Mouse (Mus musculus) ovary, postnatal 36 days (tissue): ENCODE results near the gene Acacb.
A peak's percentile ranks its signal among the peaks of the same experiment; 100 is the strongest.

ENCODE experiments used
- DNase-seq: peaks from one replicate; pipeline ENCODE4 v3.0.0; 2022; ENCODE audit warnings: low spot score, mixed read lengths

The Acacb gene

DNA sequence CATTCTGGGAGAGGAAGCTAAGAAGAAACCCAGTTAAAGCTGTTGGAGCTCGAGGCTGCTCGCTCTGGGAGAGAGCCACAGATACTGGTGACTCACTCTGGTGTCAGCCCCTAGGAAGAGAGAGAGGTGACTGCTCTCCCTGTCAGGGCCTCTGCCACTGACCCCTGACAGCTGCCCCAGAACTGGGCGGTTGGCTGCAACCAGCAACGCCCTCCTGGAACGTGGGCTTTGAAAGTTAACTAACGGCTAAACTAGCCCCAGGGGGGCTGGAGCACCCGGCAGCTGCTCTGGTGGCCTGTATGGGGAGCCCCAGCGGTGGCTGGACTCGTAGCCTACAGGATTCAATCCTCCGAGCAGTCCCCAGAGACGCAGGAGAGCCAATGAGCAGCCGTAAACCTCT lies 123.6 kb downstream of the Acacb start:
- DNase-seq, result no peak

DNA sequence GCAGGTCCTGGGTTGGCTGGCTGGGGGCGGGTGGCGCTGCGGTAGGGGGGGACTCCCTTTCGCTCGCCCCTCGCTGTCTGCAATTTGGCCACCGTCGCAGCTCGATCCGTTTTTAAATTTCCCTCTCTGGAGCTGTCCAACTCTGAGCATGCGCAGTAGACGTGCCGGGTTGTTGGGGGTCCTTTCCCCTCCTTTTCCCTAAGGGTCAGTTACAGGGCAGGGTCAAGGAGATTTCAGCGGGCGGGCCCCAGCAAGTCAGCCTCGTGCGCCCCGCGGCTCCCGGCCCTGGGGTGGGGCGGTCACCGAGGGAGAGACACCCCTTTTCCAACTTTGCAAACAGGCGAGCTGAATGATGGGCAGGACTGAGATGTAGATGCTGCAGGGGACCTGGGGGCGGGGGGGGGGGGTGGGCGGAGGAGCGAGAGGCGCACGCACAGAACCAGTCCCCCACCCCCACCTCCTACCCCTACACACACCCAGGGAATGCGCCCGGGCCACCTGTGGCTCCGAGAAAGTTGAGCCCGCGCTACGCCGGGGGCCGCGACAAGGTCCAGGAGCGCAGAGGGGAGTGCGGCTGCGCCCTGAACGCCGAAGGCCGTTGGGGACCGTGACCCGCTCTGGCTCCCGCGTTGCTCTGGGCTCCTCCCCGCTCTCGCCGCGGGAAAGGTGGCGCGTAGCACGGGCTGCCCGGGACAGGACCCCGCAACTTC lies 127.5 kb downstream of the Acacb start, which contains the start of gene Foxn4:
TSS of gene Foxn4 (minus strand) at position 115 of the 710 bp plus-strand sequence.
- DNase-seq, result no peak

DNA sequence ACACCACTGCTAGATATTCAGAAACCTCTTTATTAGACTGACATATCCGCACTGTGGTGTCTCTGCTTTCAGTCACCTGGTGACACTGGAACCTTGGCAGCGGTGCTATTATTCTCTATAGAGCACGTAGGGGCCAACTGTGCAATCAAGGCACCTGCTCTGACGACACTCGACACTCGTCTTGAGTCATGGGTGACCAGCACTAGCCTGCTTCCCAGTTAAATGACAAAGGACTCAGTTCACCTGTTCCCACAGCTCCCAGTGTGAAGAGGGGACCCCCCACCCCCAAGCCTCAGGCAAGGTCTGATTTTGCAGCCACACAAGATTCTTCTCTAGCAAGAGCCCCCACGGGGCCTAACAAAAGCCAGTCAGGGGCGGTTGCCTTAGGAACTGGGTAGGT lies 129.0 kb downstream of the Acacb start:
- no peak for DNase-seq

DNA sequence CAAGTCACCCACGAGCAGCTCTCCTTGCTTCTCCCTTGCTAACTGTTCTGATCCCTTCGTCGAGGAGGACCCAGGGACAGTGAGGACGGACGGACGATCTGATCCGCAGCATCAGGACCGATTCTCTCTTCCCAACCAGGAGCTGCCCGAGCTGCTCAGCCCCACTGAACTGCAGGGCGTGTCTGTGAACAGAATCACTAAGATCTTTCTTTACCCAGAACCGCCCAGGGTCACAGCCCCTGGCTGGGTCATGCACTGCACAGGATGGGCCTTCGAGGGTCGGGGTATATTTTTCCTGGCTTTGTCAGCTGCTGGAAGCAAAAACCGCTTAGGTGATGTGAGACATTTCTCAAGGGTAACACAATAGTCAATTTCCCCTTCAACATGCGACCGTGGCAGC lies 129.7 kb downstream of the Acacb start:
- no peak for DNase-seq

DNA sequence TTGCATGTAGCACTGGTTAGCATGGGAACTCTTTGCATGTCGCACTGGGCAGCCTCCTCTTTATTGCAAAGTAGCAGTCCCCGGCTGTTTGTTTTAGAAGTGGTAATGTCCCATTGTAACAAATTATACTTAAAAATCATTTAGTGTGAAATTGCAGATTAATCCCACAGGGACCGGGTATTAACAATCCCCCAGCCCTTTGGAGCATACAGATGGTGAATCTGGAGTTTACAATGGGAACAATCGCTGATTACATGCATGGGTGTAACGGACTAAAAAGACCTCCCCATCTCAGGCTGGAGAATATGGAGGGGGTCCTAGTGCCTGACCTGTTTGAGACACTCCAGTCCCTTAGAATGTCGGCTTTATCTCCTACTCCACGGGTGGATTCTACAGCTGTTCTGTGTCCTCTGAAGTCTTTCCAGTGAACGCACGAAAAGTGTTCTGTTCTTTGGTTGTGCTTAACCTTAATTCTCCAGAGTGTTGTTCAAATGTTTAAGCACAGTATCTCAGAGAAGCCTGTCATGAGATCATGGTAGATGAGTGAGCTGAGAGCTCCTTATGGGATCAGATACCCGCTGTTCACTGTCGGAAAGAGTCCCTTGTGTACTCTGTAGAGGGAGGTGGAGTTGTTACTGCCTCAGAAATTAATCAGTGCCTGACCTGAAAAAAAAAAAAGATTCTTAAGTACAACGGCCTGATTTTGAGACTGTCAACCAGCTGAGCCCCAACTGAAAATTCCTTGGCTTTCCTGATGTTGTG lies 133.2 kb downstream of the Acacb start:
- no peak for DNase-seq

DNA sequence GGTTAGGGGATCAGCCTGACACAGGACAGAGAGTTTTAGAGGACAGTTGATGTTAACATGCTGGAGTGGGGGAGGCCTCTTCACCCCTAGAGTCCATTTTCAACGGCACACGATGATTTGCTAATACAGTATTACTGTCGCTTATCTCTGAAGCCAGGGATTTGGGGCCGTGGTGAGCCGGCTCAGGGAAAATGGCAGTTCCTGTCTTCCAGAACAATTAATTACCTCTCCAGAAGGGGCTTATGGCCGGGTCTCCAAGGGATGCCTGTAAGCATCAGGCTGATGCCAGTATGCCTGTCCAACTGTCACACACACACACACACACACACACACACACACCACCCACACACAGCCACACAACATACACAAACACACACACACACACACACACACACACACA lies 136.0 kb downstream of the Acacb start:
- no peak for DNase-seq

DNA sequence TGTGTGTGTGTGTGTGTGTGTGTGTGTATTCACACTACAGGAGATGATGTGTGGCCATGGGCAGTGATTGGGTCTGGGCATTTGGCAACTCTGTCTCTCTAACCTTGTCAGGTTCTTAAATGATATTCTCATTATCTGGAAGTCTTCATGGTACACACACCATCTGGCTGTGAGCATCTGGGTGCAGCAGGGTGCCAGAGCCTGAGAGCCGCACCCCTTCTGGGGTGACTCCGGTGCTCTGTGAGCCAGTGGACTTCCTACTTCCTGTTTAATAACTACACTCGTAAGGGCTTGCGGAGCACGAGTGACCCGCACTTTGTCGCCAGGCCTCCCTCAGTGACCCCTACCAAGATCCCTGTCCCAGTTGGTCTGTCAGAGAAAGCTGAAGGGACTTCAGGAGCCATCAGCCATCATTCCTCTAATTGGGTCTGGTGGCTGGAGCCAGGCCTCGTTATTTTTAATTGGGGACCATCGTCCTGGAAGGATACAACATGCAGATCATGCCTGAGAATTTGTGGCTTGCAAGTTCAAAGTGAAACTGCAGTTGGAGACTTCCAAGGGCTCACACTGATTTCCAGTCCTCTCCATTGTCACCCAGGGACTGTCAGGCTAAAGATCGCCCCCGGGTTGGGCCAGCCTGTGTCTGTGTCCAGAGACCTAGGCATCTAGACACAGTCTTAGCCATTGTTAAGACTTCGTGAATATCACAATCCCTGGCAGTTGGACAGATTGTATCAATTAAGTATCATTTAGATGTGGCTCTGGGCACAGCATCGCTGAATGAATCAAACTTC lies 138.5 kb downstream of the Acacb start:
- no peak for DNase-seq

DNA sequence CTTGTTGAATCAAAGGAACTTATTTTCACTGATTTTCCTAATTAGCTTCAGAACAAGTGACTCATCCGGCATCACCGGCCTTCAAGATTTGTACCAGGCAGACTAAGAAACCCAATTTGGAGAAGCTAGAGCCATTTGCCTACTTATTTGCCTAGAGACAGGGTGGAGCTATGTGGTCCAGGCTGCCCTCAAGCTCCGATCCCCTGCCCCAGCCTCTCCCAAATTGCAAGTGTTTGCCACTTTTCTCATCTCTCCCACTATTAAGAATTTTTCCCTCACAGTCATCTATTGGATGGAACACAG lies 139.0 kb downstream of the Acacb start:
- DNase-seq, result no peak

DNA sequence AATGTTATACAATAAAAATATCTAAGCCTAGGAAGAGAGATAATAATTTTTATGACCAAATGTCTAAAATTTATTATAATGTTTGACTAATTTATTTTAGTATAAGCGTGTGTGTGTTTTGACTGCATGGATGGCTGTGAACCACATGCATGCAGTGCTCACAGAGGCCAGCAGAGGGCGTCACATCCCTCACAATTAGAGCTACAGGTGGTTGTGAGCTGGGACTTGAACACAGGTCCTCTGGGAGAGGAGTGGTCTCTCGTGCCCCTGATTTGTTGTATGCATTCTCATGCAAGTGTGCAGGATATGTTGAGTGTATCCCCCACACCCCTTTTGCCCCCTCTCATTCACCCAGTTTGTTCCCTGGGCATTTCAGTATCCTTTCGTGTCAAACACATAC lies 139.8 kb downstream of the Acacb start:
- DNase-seq, result no peak

DNA sequence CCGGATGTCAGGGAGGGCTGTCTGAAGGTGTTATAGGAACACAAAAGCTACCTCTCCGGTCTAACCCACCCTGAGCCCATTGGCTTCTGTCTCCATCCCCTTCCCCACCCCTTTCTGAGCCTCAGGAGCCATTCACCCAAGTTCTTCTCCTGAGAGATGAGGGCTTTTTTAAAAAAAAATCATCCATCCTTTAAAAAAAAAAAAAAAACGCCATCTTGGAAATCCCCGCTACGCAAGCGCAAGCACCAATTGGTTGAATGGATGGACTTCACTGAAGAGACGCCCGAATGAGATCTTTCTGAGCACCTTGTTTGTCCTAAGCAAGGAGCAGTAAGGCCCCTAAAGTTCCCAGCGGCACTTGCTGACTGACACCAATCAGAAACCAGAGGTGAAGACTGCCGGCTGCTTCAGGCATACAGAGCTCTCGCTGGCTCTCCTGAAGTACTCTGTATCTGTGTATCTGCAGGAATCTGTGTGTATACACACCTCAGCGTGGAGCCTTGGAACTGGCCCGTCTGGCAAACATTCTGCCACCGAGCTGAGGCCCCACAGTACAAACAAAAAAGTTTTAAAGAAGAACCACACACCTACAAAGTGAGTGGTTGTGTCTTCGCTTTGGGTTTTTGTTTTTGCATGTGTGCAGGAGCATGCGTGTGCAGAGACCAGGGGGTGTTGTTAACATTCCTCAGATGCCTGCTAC lies 140.7 kb downstream of the Acacb start:
- no peak for DNase-seq

DNA sequence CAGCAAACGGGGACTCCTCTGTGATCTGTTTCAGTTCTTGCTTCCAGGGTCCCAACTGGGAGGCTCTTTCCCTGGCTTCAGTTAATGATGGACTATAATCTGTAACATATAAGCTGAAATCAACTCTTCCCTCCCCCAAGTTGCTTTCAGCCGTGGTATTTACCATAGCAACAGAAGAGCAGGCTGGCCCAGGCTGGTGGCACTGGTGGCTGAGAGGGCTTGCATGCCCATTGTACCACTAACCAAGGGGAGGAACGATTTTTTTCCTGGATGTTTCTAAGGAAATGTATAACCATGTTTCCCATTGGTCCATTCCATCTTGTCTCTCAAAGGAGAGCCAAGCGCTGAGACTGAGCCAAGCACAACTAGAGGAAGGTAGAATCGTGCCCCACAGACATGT lies 142.1 kb downstream of the Acacb start:
- DNase-seq, result no peak

DNA sequence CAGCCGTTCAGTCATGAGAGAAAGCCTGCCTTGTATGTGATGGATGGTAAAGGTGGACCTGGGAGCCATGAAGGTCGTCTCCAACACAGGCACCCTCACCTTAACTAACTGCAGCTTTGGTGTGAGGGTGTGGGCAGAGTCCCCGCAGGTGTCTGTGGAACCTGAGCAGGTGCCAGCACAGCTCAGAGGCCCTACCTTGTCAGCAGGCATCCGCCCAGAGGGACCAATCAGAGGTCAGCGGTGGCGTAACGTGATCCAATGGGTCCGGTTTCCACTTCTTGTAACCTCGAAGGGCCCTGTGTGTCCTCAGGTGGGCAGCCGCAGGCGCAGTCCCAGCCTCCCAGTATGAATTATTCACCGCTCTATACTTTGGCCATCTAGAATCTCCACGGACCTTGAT lies 142.5 kb downstream of the Acacb start, which contains the start of gene Myo1h:
TSS of gene Myo1h (plus strand) at position 293 of the 400 bp plus-strand sequence.
- no peak for DNase-seq

DNA sequence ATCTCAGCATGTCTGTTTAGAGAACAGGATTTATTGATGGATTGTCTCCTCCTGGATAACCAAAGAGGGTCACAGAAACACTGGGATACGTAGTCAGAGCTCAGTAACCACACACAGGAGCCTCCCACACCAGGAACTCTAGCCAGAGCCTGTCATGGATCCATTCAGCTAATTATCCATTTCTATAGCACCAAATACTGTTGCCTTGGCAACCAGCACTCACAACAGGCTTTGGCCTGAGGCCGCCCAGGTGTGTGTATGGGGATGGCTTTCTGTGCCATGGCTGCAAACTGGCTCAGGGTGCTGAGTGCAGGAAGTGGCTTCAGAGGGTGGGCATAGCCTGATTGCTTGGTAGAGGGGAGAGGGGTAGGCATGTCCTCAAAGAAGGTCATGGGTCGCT lies 143.7 kb downstream of the Acacb start:
- DNase-seq, result no peak

DNA sequence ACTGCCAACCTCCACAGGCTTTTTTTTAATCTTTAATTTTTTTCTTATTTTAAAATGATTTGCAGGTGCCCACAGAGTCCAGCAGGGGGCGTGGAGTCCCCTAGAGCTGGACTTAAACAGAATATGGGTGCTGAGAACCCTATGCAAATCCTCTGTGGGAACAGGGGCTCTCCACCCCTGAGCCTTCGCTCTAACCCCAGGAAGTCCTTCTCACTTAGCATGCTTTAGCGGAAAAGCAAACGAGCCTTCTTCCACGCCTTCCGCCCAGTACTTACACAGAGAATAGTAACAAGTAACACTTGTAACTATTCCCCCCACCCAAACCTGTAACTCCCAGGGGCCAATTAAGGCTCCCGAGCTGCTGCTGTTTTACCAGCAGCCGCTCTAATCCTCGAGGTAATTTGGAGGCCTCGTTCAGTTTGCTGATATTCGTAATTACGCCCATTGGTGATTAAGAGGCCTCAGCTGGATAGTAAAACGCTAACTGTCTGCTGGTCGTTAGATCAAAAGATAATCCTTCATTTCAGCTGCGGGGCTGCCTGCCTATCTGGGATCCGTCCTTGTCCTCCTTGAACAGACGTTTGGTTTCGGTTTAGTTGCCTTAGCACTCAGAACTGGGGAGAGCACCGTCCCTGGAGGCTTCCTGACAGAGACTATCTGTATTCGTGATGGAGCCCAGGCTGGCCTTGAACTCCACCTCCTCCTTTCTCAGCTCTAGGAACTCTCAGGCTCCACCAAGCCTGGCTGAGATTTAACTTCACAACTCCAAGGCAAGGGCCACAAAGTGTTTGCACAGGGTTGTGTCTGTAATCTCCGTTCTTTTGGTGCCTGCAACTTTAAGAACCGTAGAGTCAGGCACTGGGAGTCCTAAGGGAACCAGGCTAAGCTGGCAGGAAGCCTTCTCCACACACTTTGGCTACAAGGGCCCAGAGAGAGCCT lies 150.6 kb downstream of the Acacb start:
- DNase-seq, result peak; percentile 42

DNA sequence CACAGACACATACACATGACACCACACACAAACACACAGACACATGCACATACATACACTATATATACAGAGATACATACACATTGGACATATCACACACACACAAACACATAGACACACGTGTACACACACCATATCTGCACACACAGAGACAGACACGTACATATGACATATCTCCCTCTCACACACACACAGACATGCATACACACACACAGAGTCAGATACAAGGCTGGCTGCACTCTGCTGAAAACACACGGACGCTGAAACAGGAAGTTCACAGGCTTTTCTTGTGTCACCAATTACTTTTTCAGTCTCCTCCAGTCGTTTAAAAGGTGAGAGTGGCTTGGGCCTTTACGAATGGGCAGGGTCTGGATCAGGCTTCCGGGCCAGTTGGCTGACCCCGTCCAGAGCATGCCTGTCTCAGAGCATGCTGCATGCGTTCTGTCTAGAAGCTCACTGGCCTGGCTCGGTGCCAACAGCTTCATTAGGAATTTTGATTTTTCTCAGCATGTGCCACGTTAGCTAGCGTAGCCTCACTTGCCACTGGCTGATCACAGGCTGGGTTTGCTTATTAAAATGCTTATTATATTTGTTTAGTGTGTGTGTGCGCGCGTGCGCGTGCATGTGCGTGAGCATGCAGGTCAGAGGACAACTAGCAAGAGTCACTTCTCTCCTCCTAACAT lies 152.0 kb downstream of the Acacb start:
- no peak for DNase-seq

DNA sequence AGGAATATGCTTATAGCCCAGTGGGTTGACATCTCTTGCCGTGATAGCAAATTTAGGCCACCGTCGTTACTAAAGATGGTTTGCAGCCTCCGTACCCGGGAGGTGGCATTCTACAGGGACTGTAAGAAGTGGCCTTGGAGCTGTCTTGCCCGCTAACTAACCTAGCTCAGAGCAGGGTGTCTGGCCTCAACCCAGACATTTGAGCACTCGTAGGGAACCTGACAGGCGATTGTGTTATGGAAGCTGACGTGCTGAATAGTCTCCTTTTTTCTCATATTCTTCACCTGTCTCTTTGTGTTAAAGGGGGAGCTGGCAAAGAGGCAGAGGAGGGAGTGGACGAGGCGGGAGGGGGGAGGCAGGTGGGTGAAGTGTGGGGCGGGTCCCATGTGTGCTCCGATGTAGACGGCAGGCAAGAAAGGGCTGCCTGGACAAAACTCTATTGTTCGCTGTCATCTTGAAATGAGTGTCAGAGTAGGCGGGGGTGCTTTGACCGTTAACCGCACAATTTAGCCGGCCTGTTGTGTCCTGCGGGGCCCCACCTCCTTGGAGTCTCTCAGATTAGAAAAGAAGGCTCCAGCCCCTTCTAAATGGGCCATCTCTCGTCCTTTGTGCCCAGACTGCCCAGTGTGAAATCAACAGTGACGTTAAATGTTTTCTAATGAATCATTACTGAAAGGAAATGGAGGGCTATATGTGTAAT lies 153.0 kb downstream of the Acacb start:
- DNase-seq, result no peak

DNA sequence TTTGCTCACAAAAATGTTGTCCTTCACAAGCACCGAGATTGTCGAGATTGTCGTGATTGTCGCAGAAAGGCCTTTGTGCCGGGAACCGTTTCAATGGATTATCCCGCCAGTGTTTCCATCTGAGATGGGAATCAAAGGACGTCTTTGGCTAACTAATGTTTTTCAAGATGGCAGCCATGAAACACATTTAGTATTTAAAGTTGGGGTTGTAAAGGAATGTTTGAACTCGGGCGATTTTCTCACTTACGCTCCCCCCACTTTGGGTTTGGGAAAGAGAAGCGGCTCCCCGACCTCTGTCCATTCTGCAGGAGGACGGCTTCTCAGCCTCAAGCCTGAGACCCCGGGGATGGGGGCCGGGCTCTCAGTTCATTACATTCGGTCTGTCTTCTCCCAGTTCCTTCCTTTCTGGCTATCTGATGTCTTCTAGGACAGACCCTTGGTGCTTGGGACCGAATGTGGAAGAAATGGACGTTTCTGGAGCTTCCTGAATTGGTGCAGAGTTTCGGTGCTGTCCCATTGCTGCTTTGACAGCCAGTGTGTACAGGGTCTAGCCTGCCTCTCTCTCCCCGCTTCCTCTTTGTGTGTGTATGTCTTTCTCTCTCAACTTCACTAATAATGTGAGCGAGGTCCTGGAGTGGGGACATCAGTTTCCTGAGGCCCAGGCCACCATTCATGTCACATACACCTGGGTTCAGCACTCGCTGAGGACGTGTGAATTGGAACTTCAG lies 153.7 kb downstream of the Acacb start:
- no peak for DNase-seq
